Mouse (Mus musculus): ENCODE results near the gene Dop1b. TPM values are rescaled to one million over a fixed set of nuclear protein-coding genes. Genes with fewer than 3 reads are reported as not detected.

Dop1b gene
- polyA plus RNA-seq, 1 experiment from 2014 or later: 17.2 TPM

DNA sequence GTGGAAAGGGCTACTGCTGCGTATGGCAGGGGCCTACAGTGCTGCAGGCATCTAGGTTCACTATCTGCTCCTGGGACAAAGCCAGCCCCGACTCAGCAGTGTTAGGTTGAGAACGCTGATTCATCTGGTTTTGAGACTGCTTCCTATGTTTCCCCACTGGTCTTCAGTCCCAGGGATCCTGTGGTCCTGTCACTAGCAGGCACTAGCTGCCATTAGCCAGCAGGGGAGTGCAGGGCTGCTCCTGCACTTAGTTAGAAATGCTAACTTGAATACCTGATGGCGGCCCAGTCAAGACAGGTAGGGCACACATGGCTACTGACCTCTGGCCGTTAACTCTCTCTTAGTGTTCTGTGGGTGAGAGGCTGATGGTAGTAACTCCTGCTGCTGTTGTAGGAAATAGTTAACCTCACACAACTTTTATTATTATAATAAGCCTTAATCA lies 32.4 kb downstream of the Dop1b start:
- H3K4me1 ChIP-seq (replicated peaks; ENCODE audit: control insufficient read depth, insufficient read depth, low read length): no peaks in the 10 kb centered on the region; the same call in 1 of the 2 replicates
- H3K36me3 ChIP-seq (ENCODE audit: control insufficient read depth, insufficient read depth): peaks cover 29% of the 10 kb centered on the region; the same call in 1 of the 2 replicates
- H3K27ac ChIP-seq (ENCODE audit: low read depth, low read length): peak overlapping the region; percentile 66
- no peak overlapping the region for H3K4me3 ChIP-seq (ENCODE audit: low read depth, low read length)
- WGBS: 40% methylated on average over 5 of the region's 5 CpGs
- no peaks in the 10 kb centered on the region for H3K27me3 ChIP-seq (replicated peaks; ENCODE audit: control insufficient read depth, insufficient read depth, low read length)
- H3K4me2 ChIP-seq (replicated peaks; ENCODE audit: low read depth): no peak overlapping the region
- H3K9ac ChIP-seq (ENCODE audit: low read depth, low read length): no peak overlapping the region
- peak; percentile 51 for TF ChIP-seq CTCF (IDR thresholded peaks at IDR 0.05; ENCODE audit: low read depth)
- peak; percentile 39 for ATAC-seq
- H3K9me3 ChIP-seq (ENCODE audit: control insufficient read depth): no peaks in the 10 kb centered on the region

GRCm38 (mm10) chr16:93744804-93745340 lies 33.2 kb downstream of the Dop1b start:
- TF ChIP-seq CTCF (IDR thresholded peaks at IDR 0.05; ENCODE audit: low read depth): no peak
- 39% methylated on average over 10 of the region's 10 CpGs for WGBS
- peak; percentile 35; the same call in 1 of the 2 replicates for ATAC-seq
- Histone ChIP-seq H3K4me1 (replicated peaks; ENCODE audit: control insufficient read depth, insufficient read depth, low read length) (no peaks in the 10 kb centered on the region; the same call in 1 of the 2 replicates), H3K9ac (ENCODE audit: low read depth, low read length) (no peak overlapping the region), H3K27me3 (replicated peaks; ENCODE audit: control insufficient read depth, insufficient read depth, low read length) (no peaks in the 10 kb centered on the region), H3K27ac (ENCODE audit: low read depth, low read length) (peak overlapping the region; percentile 60), H3K36me3 (ENCODE audit: control insufficient read depth, insufficient read depth) (peaks cover 23% of the 10 kb centered on the region; the same call in 1 of the 2 replicates), H3K9me3 (ENCODE audit: control insufficient read depth) (no peaks in the 10 kb centered on the region), H3K4me3 (ENCODE audit: low read depth, low read length) (no peak overlapping the region), H3K4me2 (replicated peaks; ENCODE audit: low read depth) (no peak overlapping the region)

DNA sequence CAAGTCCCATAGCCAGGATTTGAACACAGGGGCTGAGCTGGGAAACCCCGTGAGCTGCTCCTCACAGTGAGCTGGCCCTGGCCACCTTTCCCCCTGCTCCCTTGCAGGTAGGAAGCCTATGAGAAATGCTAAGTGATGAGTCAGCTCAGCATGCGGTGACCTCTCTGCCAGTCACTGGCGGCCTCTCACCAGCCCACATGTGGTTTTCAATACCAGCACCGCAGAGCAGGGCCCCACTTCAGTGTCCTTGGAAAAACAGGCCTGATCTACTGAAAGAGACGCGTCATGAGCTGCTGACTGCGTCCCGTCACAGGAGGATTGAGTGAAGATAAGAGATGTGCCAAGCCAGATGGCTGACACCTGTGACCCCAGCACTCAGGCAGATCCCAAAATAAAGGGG lies 34.7 kb downstream of the Dop1b start:
- Histone ChIP-seq H3K9me3 (ENCODE audit: control insufficient read depth) (no peaks in the 10 kb centered on the region), H3K36me3 (ENCODE audit: control insufficient read depth, insufficient read depth) (peaks cover 14% of the 10 kb centered on the region; the same call in 1 of the 2 replicates), H3K9ac (ENCODE audit: low read depth, low read length) (no peak overlapping the region), H3K4me3 (ENCODE audit: low read depth, low read length) (no peak overlapping the region), H3K4me2 (replicated peaks; ENCODE audit: low read depth) (no peak overlapping the region), H3K27me3 (replicated peaks; ENCODE audit: control insufficient read depth, insufficient read depth, low read length) (no peaks in the 10 kb centered on the region), H3K4me1 (replicated peaks; ENCODE audit: control insufficient read depth, insufficient read depth, low read length) (no peaks in the 10 kb centered on the region; the same call in 1 of the 2 replicates), H3K27ac (ENCODE audit: low read depth, low read length) (0 out of 2 replicates have a peak overlapping the region, but pooled peaks have one; percentile 7)
- 65% methylated on average over 8 of the region's 8 CpGs for WGBS
- ATAC-seq: peak; percentile 19; the same call in 1 of the 2 replicates
- no peak for TF ChIP-seq CTCF (IDR thresholded peaks at IDR 0.05; ENCODE audit: low read depth)

- Histone ChIP-seq H3K4me3 (ENCODE audit: low read depth, low read length) (no peak overlapping the region), H3K9ac (ENCODE audit: low read depth, low read length) (no peak overlapping the region), H3K9me3 (ENCODE audit: control insufficient read depth) (no peaks in the 10 kb centered on the region), H3K36me3 (ENCODE audit: control insufficient read depth, insufficient read depth) (peaks cover 14% of the 10 kb centered on the region; the same call in 1 of the 2 replicates), H3K4me2 (replicated peaks; ENCODE audit: low read depth) (no peak overlapping the region), H3K4me1 (replicated peaks; ENCODE audit: control insufficient read depth, insufficient read depth, low read length) (no peaks in the 10 kb centered on the region; the same call in 1 of the 2 replicates), H3K27me3 (replicated peaks; ENCODE audit: control insufficient read depth, insufficient read depth, low read length) (no peaks in the 10 kb centered on the region), H3K27ac (ENCODE audit: low read depth, low read length) (no peak overlapping the region)
- no peak for ATAC-seq
- peak; percentile 63 for TF ChIP-seq CTCF (IDR thresholded peaks at IDR 0.05; ENCODE audit: low read depth)
- WGBS: 93% methylated on average over 4 of the region's 4 CpGs
These were observed 35.3 kb downstream of the Dop1b start for GRCm38 (mm10) chr16:93746957-93747356.

DNA sequence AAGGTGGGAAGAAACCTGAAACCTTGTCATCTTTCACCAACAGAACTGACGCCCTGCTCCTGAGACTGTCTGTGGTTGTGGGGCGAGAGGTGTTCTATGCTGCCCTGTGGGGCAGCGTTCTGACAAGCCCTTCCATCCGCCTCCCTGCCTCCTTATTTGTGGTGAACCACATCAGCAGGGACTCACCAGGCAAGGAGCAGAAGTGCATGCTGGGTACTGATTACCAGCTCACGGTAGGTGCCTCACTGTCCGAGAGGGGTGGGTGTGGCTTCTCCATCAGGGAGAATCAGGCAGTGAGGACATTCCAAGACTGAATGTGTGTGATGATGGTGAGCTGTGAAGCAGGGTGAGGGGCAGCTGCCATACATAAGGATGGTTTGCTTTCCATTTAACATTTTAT lies 35.7 kb downstream of the Dop1b start:
- H3K4me3 ChIP-seq (ENCODE audit: low read depth, low read length): no peak overlapping the region
- H3K9ac ChIP-seq (ENCODE audit: low read depth, low read length): no peak overlapping the region
- no peak for TF ChIP-seq CTCF (IDR thresholded peaks at IDR 0.05; ENCODE audit: low read depth)
- H3K27ac ChIP-seq (ENCODE audit: low read depth, low read length): no peak overlapping the region
- H3K4me1 ChIP-seq (replicated peaks; ENCODE audit: control insufficient read depth, insufficient read depth, low read length): no peaks in the 10 kb centered on the region; the same call in 1 of the 2 replicates
- H3K27me3 ChIP-seq (replicated peaks; ENCODE audit: control insufficient read depth, insufficient read depth, low read length): no peaks in the 10 kb centered on the region
- no peak for ATAC-seq
- H3K4me2 ChIP-seq (replicated peaks; ENCODE audit: low read depth): no peak overlapping the region
- no peaks in the 10 kb centered on the region for H3K9me3 ChIP-seq (ENCODE audit: control insufficient read depth)
- 81% methylated on average over 6 of the region's 6 CpGs for WGBS
- peaks cover 11% of the 10 kb centered on the region; the same call in 1 of the 2 replicates for H3K36me3 ChIP-seq (ENCODE audit: control insufficient read depth, insufficient read depth)

GRCm38 (mm10) chr16:93749147-93749910 lies 37.6 kb downstream of the Dop1b start:
- no peak for ATAC-seq
- 85% methylated on average over 15 of the region's 15 CpGs for WGBS
- Histone ChIP-seq H3K36me3 (ENCODE audit: control insufficient read depth, insufficient read depth) (peaks cover 28% of the 10 kb centered on the region; the same call in 1 of the 2 replicates), H3K4me3 (ENCODE audit: low read depth, low read length) (no peak overlapping the region), H3K4me2 (replicated peaks; ENCODE audit: low read depth) (no peak overlapping the region), H3K27me3 (replicated peaks; ENCODE audit: control insufficient read depth, insufficient read depth, low read length) (no peaks in the 10 kb centered on the region), H3K27ac (ENCODE audit: low read depth, low read length) (no peak overlapping the region), H3K4me1 (replicated peaks; ENCODE audit: control insufficient read depth, insufficient read depth, low read length) (no peaks in the 10 kb centered on the region), H3K9me3 (ENCODE audit: control insufficient read depth) (no peaks in the 10 kb centered on the region), H3K9ac (ENCODE audit: low read depth, low read length) (no peak overlapping the region)
- TF ChIP-seq CTCF (IDR thresholded peaks at IDR 0.05; ENCODE audit: low read depth): no peak

Data from intestine, postnatal 0 days (tissue).